Mouse (Mus musculus): Measurements from ENCODE around the gene Lenep. TPM values are rescaled to one million over a fixed set of nuclear protein-coding genes. Genes with fewer than 3 reads are reported as not detected.

Lenep gene
- polyA plus RNA-seq, 1 experiment from 2014 or later = 0.68 TPM

GRCm38 (mm10) chr3:89377831-89378230 is 24.8 kb downstream of the Lenep start:
- Histone ChIP-seq H3K4me3 (peak overlapping the region; percentile 67), H3K36me3 (no peaks in the 10 kb centered on the region), H3K4me1 (peaks cover 25% of the 10 kb centered on the region), H3K27ac (replicated peaks) (peak overlapping the region; percentile 93), H3K27me3 (ENCODE audit: low read depth, poor library complexity, severe bottlenecking) (no peaks in the 10 kb centered on the region), H3K9me3 (replicated peaks) (no peaks in the 10 kb centered on the region)
- WGBS = 71% methylated on average over 4 of the region's 4 CpGs
- no peak for DNase-seq (ENCODE audit: low spot score)

- DNase-seq (ENCODE audit: low spot score) = no peak
- H3K4me3 ChIP-seq = no peak overlapping the region
- no peak overlapping the region for H3K27ac ChIP-seq (replicated peaks)
- H3K4me1 ChIP-seq = peaks cover 11% of the 10 kb centered on the region
- H3K27me3 ChIP-seq (ENCODE audit: low read depth, poor library complexity, severe bottlenecking) = no peaks in the 10 kb centered on the region
- WGBS = 38% methylated on average over 5 of the region's 5 CpGs
- no peaks in the 10 kb centered on the region for H3K9me3 ChIP-seq (replicated peaks)
- H3K36me3 ChIP-seq = no peaks in the 10 kb centered on the region
These were observed 28.9 kb downstream of the Lenep start for GRCm38 (mm10) chr3:89373581-89374231.

GRCm38 (mm10) chr3:89367338-89367737 is 35.3 kb downstream of the Lenep start:
- no peak overlapping the region for H3K4me3 ChIP-seq
- WGBS = 73% methylated on average over 11 of the region's 11 CpGs
- no peaks in the 10 kb centered on the region for H3K9me3 ChIP-seq (replicated peaks)

GRCm38 (mm10) chr3:89365486-89366414 is 36.8 kb downstream of the Lenep start:
- 75% methylated on average over 20 of the region's 20 CpGs for WGBS
- 0 out of 2 replicates have a peak overlapping the region, but pooled peaks have one; percentile 14 for H3K27ac ChIP-seq (replicated peaks)
- H3K4me3 ChIP-seq = no peak overlapping the region
- peaks cover 10% of the 10 kb centered on the region; the same call in 1 of the 2 replicates for H3K27me3 ChIP-seq (ENCODE audit: low read depth, poor library complexity, severe bottlenecking)
- DNase-seq (ENCODE audit: low spot score) = no peak
- H3K9me3 ChIP-seq (replicated peaks) = no peaks in the 10 kb centered on the region
- peaks cover 19% of the 10 kb centered on the region for H3K4me1 ChIP-seq
- no peaks in the 10 kb centered on the region for H3K36me3 ChIP-seq

More at GRCm38 (mm10) chr3:89367338-89367737, 35.3 kb downstream of the Lenep start:
- peaks cover 10% of the 10 kb centered on the region; the same call in 1 of the 2 replicates for H3K27me3 ChIP-seq (ENCODE audit: low read depth, poor library complexity, severe bottlenecking)
- H3K27ac ChIP-seq (replicated peaks) = 0 out of 2 replicates have a peak overlapping the region, but pooled peaks have one; percentile 6
- H3K4me1 ChIP-seq = peaks cover 19% of the 10 kb centered on the region
- H3K36me3 ChIP-seq = no peaks in the 10 kb centered on the region
- DNase-seq (ENCODE audit: low spot score) = no peak

- WGBS = 81% methylated on average over 11 of the region's 11 CpGs
These were observed 37.5 kb downstream of the Lenep start, which contains the start of gene Dcst1 for GRCm38 (mm10) chr3:89365153-89365485. Gene Dcst1, minus strand, starts transcription at chr3:89365253.

GRCm38 (mm10) chr3:89364631-89365030 is 38.0 kb downstream of the Lenep start:
- H3K4me1 ChIP-seq = peaks cover 19% of the 10 kb centered on the region
- 60% methylated on average over 8 of the region's 8 CpGs for WGBS
- no peak overlapping the region for H3K4me3 ChIP-seq
- no peaks in the 10 kb centered on the region for H3K9me3 ChIP-seq (replicated peaks)
- H3K27ac ChIP-seq (replicated peaks) = peak overlapping the region; percentile 38; the same call in 1 of the 2 replicates
- DNase-seq (ENCODE audit: low spot score) = no peak
- H3K27me3 ChIP-seq (ENCODE audit: low read depth, poor library complexity, severe bottlenecking) = peaks cover 10% of the 10 kb centered on the region; the same call in 1 of the 2 replicates
- no peaks in the 10 kb centered on the region for H3K36me3 ChIP-seq

More at GRCm38 (mm10) chr3:89365153-89365485, 37.5 kb downstream of the Lenep start, which contains the start of gene Dcst1:
- Histone ChIP-seq H3K27me3 (ENCODE audit: low read depth, poor library complexity, severe bottlenecking) (peaks cover 10% of the 10 kb centered on the region; the same call in 1 of the 2 replicates), H3K27ac (replicated peaks) (peak within 1 kb of the TSS; percentile 38; the same call in 1 of the 2 replicates), H3K9me3 (replicated peaks) (no peaks in the 10 kb centered on the region), H3K4me3 (no peak within 1 kb of the TSS), H3K36me3 (no peaks in the 10 kb centered on the region), H3K4me1 (peaks cover 19% of the 10 kb centered on the region)
- DNase-seq (ENCODE audit: low spot score) = no peak

- WGBS = 88% methylated on average over 7 of the region's 7 CpGs
- Histone ChIP-seq H3K27me3 (ENCODE audit: low read depth, poor library complexity, severe bottlenecking) (peaks cover 5% of the 10 kb centered on the region; the same call in 1 of the 2 replicates), H3K36me3 (no peaks in the 10 kb centered on the region), H3K9me3 (replicated peaks) (no peaks in the 10 kb centered on the region), H3K4me3 (no peak within 1 kb of the TSS), H3K4me1 (peaks cover 14% of the 10 kb centered on the region), H3K27ac (replicated peaks) (no peak within 1 kb of the TSS)
- no peak for DNase-seq (ENCODE audit: low spot score)
These were observed 40.9 kb downstream of the Lenep start, which contains the start of gene Dcst2 for GRCm38 (mm10) chr3:89361675-89362074. Gene Dcst2, plus strand, starts transcription at chr3:89361975.

GRCm38 (mm10) chr3:89360237-89360636 is 42.4 kb downstream of the Lenep start:
- Histone ChIP-seq H3K4me1 (peaks cover 9% of the 10 kb centered on the region), H3K27me3 (ENCODE audit: low read depth, poor library complexity, severe bottlenecking) (peaks cover 16% of the 10 kb centered on the region), H3K9me3 (replicated peaks) (no peaks in the 10 kb centered on the region), H3K27ac (replicated peaks) (no peak overlapping the region), H3K36me3 (no peaks in the 10 kb centered on the region), H3K4me3 (no peak overlapping the region)
- no peak for DNase-seq (ENCODE audit: low spot score)
- WGBS = 82% methylated on average over 3 of the region's 3 CpGs

- Histone ChIP-seq H3K36me3 (no peaks in the 10 kb centered on the region), H3K27ac (replicated peaks) (no peak overlapping the region), H3K4me3 (no peak overlapping the region), H3K27me3 (ENCODE audit: low read depth, poor library complexity, severe bottlenecking) (peaks cover 14% of the 10 kb centered on the region), H3K9me3 (replicated peaks) (no peaks in the 10 kb centered on the region), H3K4me1 (peaks cover 8% of the 10 kb centered on the region)
- WGBS = 81% methylated on average over 6 of the region's 6 CpGs
- DNase-seq (ENCODE audit: low spot score) = no peak
These were observed 43.0 kb downstream of the Lenep start for GRCm38 (mm10) chr3:89359630-89360029.

- 74% methylated on average over 9 of the region's 9 CpGs for WGBS
- no peak for DNase-seq (ENCODE audit: low spot score)
- Histone ChIP-seq H3K9me3 (replicated peaks) (no peaks in the 10 kb centered on the region), H3K4me1 (peaks cover 15% of the 10 kb centered on the region), H3K36me3 (no peaks in the 10 kb centered on the region), H3K27ac (replicated peaks) (no peak overlapping the region), H3K4me3 (no peak overlapping the region), H3K27me3 (ENCODE audit: low read depth, poor library complexity, severe bottlenecking) (peaks cover 35% of the 10 kb centered on the region)
These were observed 46.6 kb downstream of the Lenep start for GRCm38 (mm10) chr3:89356029-89356428.

- Histone ChIP-seq H3K4me3 (no peak overlapping the region), H3K27me3 (ENCODE audit: low read depth, poor library complexity, severe bottlenecking) (peaks cover 40% of the 10 kb centered on the region), H3K36me3 (no peaks in the 10 kb centered on the region), H3K4me1 (peaks cover 18% of the 10 kb centered on the region), H3K27ac (replicated peaks) (peak overlapping the region; percentile 49; the same call in 1 of the 2 replicates), H3K9me3 (replicated peaks) (no peaks in the 10 kb centered on the region)
- DNase-seq (ENCODE audit: low spot score) = no peak
- 88% methylated on average over 6 of the region's 6 CpGs for whole genome bisulfite sequencing
These were observed 47.1 kb downstream of the Lenep start for GRCm38 (mm10) chr3:89355512-89355902.

GRCm38 (mm10) chr3:89354816-89355511 is 47.6 kb downstream of the Lenep start:
- WGBS = 20% methylated on average over 5 of the region's 5 CpGs
- peaks cover 45% of the 10 kb centered on the region for H3K27me3 ChIP-seq (ENCODE audit: low read depth, poor library complexity, severe bottlenecking)

More at GRCm38 (mm10) chr3:89354816-89355511, 47.6 kb downstream of the Lenep start:
- Histone ChIP-seq H3K4me1 (peaks cover 23% of the 10 kb centered on the region), H3K4me3 (no peak overlapping the region), H3K27ac (replicated peaks) (peak overlapping the region; percentile 49), H3K36me3 (no peaks in the 10 kb centered on the region), H3K9me3 (replicated peaks) (no peaks in the 10 kb centered on the region)
- DNase-seq (ENCODE audit: low spot score) = peak; percentile 78
